Mouse (Mus musculus) ES-E14 (cell line): ENCODE results near the gene Trappc2.

Experiments used
- CHD2 ChIP-seq: IDR thresholded peaks from 2 replicates; pipeline ENCODE4 v1.6.1; 2014; ENCODE audit warnings: mild to moderate bottlenecking, low read depth, low read length, inconsistent platforms
- HCFC1 ChIP-seq: IDR thresholded peaks from 2 replicates; pipeline ENCODE4 v1.6.1; 2012; ENCODE audit warnings: low read length, inconsistent platforms, borderline replicate concordance; ENCODE audit not compliant: insufficient read depth
- MAFK ChIP-seq: IDR thresholded peaks from 2 replicates; pipeline ENCODE4 v1.6.1; 2014; ENCODE audit warnings: mild to moderate bottlenecking, low read depth, low read length, inconsistent platforms; ENCODE audit not compliant: insufficient read depth
- ZC3H11A ChIP-seq: IDR thresholded peaks from 2 replicates; pipeline ENCODE4 v1.6.1; 2012; ENCODE audit warnings: low read depth, mild to moderate bottlenecking, inconsistent platforms, low read length, borderline replicate concordance
- ZNF384 ChIP-seq: IDR thresholded peaks from 2 replicates; pipeline ENCODE4 v1.6.1; 2012; ENCODE audit warnings: low read depth, low read length, inconsistent platforms

DNA sequence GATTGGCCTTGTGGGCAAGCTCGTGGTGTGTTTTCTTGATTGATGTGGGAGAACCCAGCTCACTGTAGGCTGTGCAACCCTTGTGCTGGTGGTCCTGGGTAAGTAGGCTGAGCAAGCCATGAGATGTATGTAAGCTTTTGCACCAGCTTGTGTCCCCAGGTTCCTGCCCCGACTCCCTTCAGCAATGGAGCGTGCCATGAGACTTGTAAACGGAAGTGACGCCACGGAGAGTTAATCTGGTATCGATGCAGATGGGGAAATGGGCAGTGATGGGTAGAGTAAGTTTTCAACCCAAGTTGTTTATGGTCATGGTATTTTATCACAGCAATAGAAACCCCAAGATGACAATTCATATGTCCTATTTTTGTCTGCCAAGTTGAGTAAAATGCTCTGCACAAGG, 27.9 kb downstream of the Trappc2 start:
- TF ChIP-seq ZC3H11A (no peak), HCFC1 (no peak), ZNF384 (no peak), CHD2 (no peak), MAFK (no peak)
